Mouse (Mus musculus) limb, embryonic 11.5 days (tissue): Measurements from ENCODE around the gene Arhgef3. TPM values are rescaled to one million over a fixed set of nuclear protein-coding genes. Genes with fewer than 3 reads are reported as not detected.

Experiments used
- ATAC-seq: fragments of 200-750 bp; cut with Nextera tagmentation; 2 replicates; pipeline ENCODE4 v1.8.0; 2017; ENCODE audit warnings: low read depth; ENCODE audit not compliant: insufficient number of reproducible peaks, low FRiP score, low TSS enrichment
- DNase-seq: peaks from one replicate; pipeline ENCODE4 v3.0.0-alpha.2; 2015; ENCODE audit warnings: low spot score
- H3K27ac ChIP-seq: fragments of 300-500 bp; sonication (generic); replicated peaks from 2 replicates; pipeline ENCODE4 v1.5.1; 2014; ENCODE audit warnings: low read depth, mild to moderate bottlenecking, low read length
- H3K27me3 ChIP-seq: fragments of 300-500 bp; sonication (generic); 2 replicates; pipeline ENCODE4 v1.6.1; 2014; ENCODE audit warnings: mild to moderate bottlenecking, low read length, mixed read lengths; ENCODE audit not compliant: control insufficient read depth, insufficient read depth
- H3K36me3 ChIP-seq: fragments of 300-500 bp; sonication (generic); 2 replicates; pipeline ENCODE4 v1.6.1; 2014; ENCODE audit warnings: mild to moderate bottlenecking, low read length, moderate library complexity, mixed read lengths; ENCODE audit not compliant: control insufficient read depth, insufficient read depth
- H3K4me1 ChIP-seq: fragments of 300-500 bp; sonication (generic); 2 replicates; pipeline ENCODE4 v1.6.1; 2014; ENCODE audit warnings: low read length, mixed read lengths; ENCODE audit not compliant: control insufficient read depth, insufficient read depth
- H3K4me2 ChIP-seq: fragments of 300-500 bp; sonication (generic); 2 replicates; pipeline ENCODE4 v1.6.1; 2014; ENCODE audit warnings: low read depth, mild to moderate bottlenecking, moderate library complexity; ENCODE audit not compliant: severe bottlenecking
- H3K4me3 ChIP-seq: fragments of 300-500 bp; sonication (generic); 2 replicates; pipeline ENCODE4 v1.5.1; 2014; ENCODE audit warnings: low read depth, low read length
- H3K9ac ChIP-seq: fragments of 300-500 bp; sonication (generic); 2 replicates; pipeline ENCODE4 v1.6.1; 2014; ENCODE audit warnings: mild to moderate bottlenecking, low read length
- H3K9me3 ChIP-seq: fragments of 300-500 bp; sonication (generic); 2 replicates; pipeline ENCODE4 v1.6.1; 2016; ENCODE audit warnings: low read length; ENCODE audit not compliant: control insufficient read depth
- WGBS: fragments of 180-500 bp; shearing (Covaris S2); extraction: QIAGEN DNeasy Blood & Tissue Kit; methylation state at CpG from one replicate; pipeline ENCODE4 v1.1.7; 2014; 5-methylcytosine and 5-hydroxymethylcytosine counted together
- polyA plus RNA-seq: library from polyadenylated mRNA; unstranded; fragments of >200 nt; fragmentation: Nextera tagmentation; extraction: Ambion mirVana; gene quantifications from 2 replicates; pipeline ENCODE4 v1.2.1, GENCODE M21; 2014

Arhgef3 gene
- polyA plus RNA-seq, 1 experiment from 2014 or later, result 17.8 TPM

DNA sequence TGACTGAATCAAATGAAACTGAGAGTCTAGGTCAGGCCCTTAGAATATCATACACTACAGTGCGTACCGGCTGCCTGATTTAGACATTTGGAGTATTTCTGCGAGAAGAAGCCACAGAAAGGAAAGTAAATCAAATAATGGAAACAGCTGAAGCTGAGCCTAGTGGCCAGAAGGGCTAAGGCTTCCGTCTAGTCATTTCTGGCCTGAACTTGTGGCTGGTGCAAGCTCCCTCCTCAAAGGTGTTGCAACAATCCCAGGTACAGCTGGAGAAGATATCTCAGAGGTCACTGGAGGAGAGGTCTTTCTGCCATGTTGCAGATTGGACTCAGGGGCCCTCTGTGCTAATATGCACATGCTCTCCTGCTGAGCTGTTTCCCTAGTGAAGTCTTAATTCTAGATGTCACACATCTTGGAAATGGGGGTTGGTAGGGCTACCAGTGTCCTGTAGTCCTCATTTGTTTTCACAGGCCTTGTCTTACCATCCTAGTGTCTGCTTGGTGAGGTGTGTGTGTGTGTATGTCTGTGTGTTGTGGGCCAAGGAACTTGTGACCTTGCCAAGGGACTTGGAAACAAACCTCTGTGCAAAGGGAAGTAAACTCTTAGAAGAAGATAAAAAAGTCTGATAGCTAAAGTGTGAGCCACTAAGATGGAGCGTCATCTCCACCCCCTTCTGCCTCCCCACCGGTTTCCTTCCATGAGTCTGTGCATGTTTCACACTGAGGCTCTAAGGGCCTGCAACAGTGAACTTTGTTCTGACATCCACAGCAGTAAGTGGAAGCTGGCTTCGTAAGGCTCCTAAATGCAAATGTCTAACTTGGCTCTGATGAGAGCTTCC is 230.6 kb downstream of the Arhgef3 start:
- H3K4me1 ChIP-seq, result no peaks in the 10 kb centered on the region; the same call in 1 of the 2 replicates
- no peak for ATAC-seq
- H3K9ac ChIP-seq, result no peak overlapping the region
- H3K9me3 ChIP-seq, result no peaks in the 10 kb centered on the region
- no peak overlapping the region for H3K4me3 ChIP-seq
- H3K27ac ChIP-seq, result 0 out of 2 replicates have a peak overlapping the region, but pooled peaks have one; percentile 31
- 84% methylated on average over 7 of the region's 7 CpGs for WGBS
- no peak for DNase-seq
- no peaks in the 10 kb centered on the region for H3K27me3 ChIP-seq
- H3K36me3 ChIP-seq, result no peaks in the 10 kb centered on the region
- H3K4me2 ChIP-seq, result no peak overlapping the region

GRCm38 (mm10) chr14:27347224-27347623 is 232.5 kb downstream of the Arhgef3 start:
- Histone ChIP-seq H3K9ac (no peak overlapping the region), H3K9me3 (no peaks in the 10 kb centered on the region), H3K36me3 (no peaks in the 10 kb centered on the region), H3K4me3 (no peak overlapping the region), H3K27me3 (no peaks in the 10 kb centered on the region), H3K27ac (no peak overlapping the region), H3K4me2 (no peak overlapping the region), H3K4me1 (peaks cover 9% of the 10 kb centered on the region; the same call in 1 of the 2 replicates)
- DNase-seq, result no peak
- ATAC-seq, result no peak
- WGBS, result 80% methylated on average over 3 of the region's 3 CpGs

- no peaks in the 10 kb centered on the region for H3K36me3 ChIP-seq
- peaks cover 12% of the 10 kb centered on the region; the same call in 1 of the 2 replicates for H3K4me1 ChIP-seq
- no peak overlapping the region for H3K27ac ChIP-seq
- DNase-seq (no peak), ATAC-seq (no peak)
- 90% methylated on average over 5 of the region's 5 CpGs for WGBS
- H3K4me2 ChIP-seq, result no peak overlapping the region
- no peak overlapping the region for H3K4me3 ChIP-seq
- no peak overlapping the region for H3K9ac ChIP-seq
- no peaks in the 10 kb centered on the region for H3K9me3 ChIP-seq
- H3K27me3 ChIP-seq, result no peaks in the 10 kb centered on the region
Observed at GRCm38 (mm10) chr14:27347666-27348065, 233.0 kb downstream of the Arhgef3 start.

GRCm38 (mm10) chr14:27348088-27348487 is 233.4 kb downstream of the Arhgef3 start:
- Histone ChIP-seq H3K27me3 (no peaks in the 10 kb centered on the region), H3K9me3 (no peaks in the 10 kb centered on the region), H3K4me3 (no peak overlapping the region), H3K4me1 (peaks cover 15% of the 10 kb centered on the region; the same call in 1 of the 2 replicates), H3K9ac (no peak overlapping the region), H3K36me3 (no peaks in the 10 kb centered on the region), H3K27ac (no peak overlapping the region), H3K4me2 (no peak overlapping the region)
- DNase-seq (no peak), ATAC-seq (no peak)
- 76% methylated on average over 2 of the region's 2 CpGs for WGBS

GRCm38 (mm10) chr14:27348656-27349055 is 234.0 kb downstream of the Arhgef3 start:
- H3K4me1 ChIP-seq, result peaks cover 15% of the 10 kb centered on the region; the same call in 1 of the 2 replicates
- no peaks in the 10 kb centered on the region for H3K9me3 ChIP-seq
- no peak for DNase-seq
- H3K9ac ChIP-seq, result no peak overlapping the region
- no peaks in the 10 kb centered on the region for H3K27me3 ChIP-seq
- H3K4me3 ChIP-seq, result no peak overlapping the region
- H3K4me2 ChIP-seq, result no peak overlapping the region
- H3K36me3 ChIP-seq, result no peaks in the 10 kb centered on the region
- WGBS, result 96% methylated on average over 4 of the region's 4 CpGs
- H3K27ac ChIP-seq, result no peak overlapping the region
- no peak for ATAC-seq

GRCm38 (mm10) chr14:27349120-27349519 is 234.4 kb downstream of the Arhgef3 start:
- H3K27me3 ChIP-seq, result no peaks in the 10 kb centered on the region
- H3K27ac ChIP-seq, result no peak overlapping the region
- H3K9me3 ChIP-seq, result no peaks in the 10 kb centered on the region
- DNase-seq (no peak), ATAC-seq (no peak)
- no peak overlapping the region for H3K4me2 ChIP-seq
- WGBS, result 76% methylated on average over 3 of the region's 3 CpGs
- peaks cover 15% of the 10 kb centered on the region; the same call in 1 of the 2 replicates for H3K4me1 ChIP-seq
- no peak overlapping the region for H3K4me3 ChIP-seq
- no peak overlapping the region for H3K9ac ChIP-seq
- H3K36me3 ChIP-seq, result no peaks in the 10 kb centered on the region

GRCm38 (mm10) chr14:27349828-27350729 is 235.4 kb downstream of the Arhgef3 start:
- no peak for ATAC-seq
- no peak overlapping the region for H3K9ac ChIP-seq
- DNase-seq, result no peak
- peak overlapping the region; percentile 84 for H3K27ac ChIP-seq
- H3K4me3 ChIP-seq, result no peak overlapping the region
- H3K36me3 ChIP-seq, result no peaks in the 10 kb centered on the region
- H3K27me3 ChIP-seq, result no peaks in the 10 kb centered on the region
- H3K4me1 ChIP-seq, result peaks cover 15% of the 10 kb centered on the region; the same call in 1 of the 2 replicates
- H3K9me3 ChIP-seq, result no peaks in the 10 kb centered on the region
- no peak overlapping the region for H3K4me2 ChIP-seq
- WGBS, result 88% methylated on average over 17 of the region's 17 CpGs

DNA sequence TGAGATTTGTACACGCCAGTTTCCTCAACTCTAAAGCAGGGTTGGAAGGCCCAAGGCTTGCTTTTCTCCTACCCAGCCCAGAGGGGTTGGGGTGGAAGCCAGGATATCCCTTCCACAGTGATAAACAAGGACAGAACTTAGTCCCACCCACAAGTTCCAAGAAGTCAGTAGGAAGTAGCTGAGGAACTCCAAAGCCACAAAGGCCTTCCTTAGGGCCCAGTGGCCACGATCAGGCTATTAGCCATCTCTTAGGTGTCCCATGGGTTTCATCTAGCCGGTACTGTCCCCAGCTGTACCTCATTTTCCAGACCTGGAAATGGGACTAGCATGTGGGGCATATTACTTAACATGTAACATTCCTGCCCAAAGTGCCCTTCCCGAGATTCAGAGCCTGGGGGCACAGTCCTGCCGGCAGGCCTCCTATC is 236.4 kb downstream of the Arhgef3 start:
- Histone ChIP-seq H3K36me3 (no peaks in the 10 kb centered on the region), H3K4me1 (peaks cover 17% of the 10 kb centered on the region; the same call in 1 of the 2 replicates), H3K27ac (peak overlapping the region; percentile 84), H3K9me3 (no peaks in the 10 kb centered on the region), H3K9ac (no peak overlapping the region), H3K4me3 (no peak overlapping the region), H3K4me2 (no peak overlapping the region; the same call in 1 of the 2 replicates), H3K27me3 (no peaks in the 10 kb centered on the region)
- no peak for ATAC-seq
- 49% methylated on average over 5 of the region's 5 CpGs for WGBS
- no peak for DNase-seq
